Mouse (Mus musculus): ENCODE data around the gene Gm6034. TPM values are rescaled to one million over a fixed set of nuclear protein-coding genes. Genes with fewer than 3 reads are reported as not detected.
"Not testable (repeated sequence)": the region's sequence is repeated elsewhere in the genome, so short reads cannot be mapped to it uniquely, and the experiment has no call there.

Gm6034 gene
- total and polyA plus RNA-seq, 3 experiments: 0.11 TPM; not detected in 2

- TF ChIP-seq RAD21 (IDR thresholded peaks at IDR 0.05; ENCODE audit: low read depth, low read length) (peak; percentile 58), SMC3 (IDR thresholded peaks at IDR 0.05; ENCODE audit: low read depth, low read length) (peak; percentile 71), MXI1 (IDR thresholded peaks at IDR 0.05; ENCODE audit: low read depth, low read length) (0 out of 2 replicates have a peak, but pooled peaks have one; percentile 32), HCFC1 (IDR thresholded peaks at IDR 0.05; ENCODE audit: low read depth, low read length) (0 out of 2 replicates have a peak, but pooled peaks have one; percentile 16), SIN3A (IDR thresholded peaks at IDR 0.05; ENCODE audit: low read length) (peak; percentile 56; the same call in 1 of the 2 replicates), ZC3H11A (IDR thresholded peaks at IDR 0.05; ENCODE audit: low read depth, low read length) (peak; percentile 47; the same call in 1 of the 2 replicates), CTCF (IDR thresholded peaks at IDR 0.05 in 2 of 3, conservative IDR thresholded peaks at IDR 0.05 in 1 of 3; ENCODE audit: control insufficient read depth in 1 of 3, insufficient read depth in 1 of 3, low read depth in 2 of 3, low read length in 3 of 3, poor library complexity in 1 of 3, severe bottlenecking in 1 of 3) (peak; percentile 52 to 55 (median 52))
- H3K36me3 ChIP-seq (ENCODE audit: control insufficient read depth in 1 of 2, insufficient read depth in 2 of 2, low read length in 2 of 2); H3K4me3 ChIP-seq (ENCODE audit: control insufficient read depth in 1 of 2, insufficient read depth in 1 of 2, low read depth in 2 of 2, low read length in 2 of 2); H3K27me3 ChIP-seq (ENCODE audit: control insufficient read depth in 1 of 2, insufficient read depth in 2 of 2, low read length in 2 of 2); H3K27ac ChIP-seq (ENCODE audit: control insufficient read depth, low read depth, low read length); H3K9ac ChIP-seq (ENCODE audit: control insufficient read depth, low read depth, low read length, poor library complexity, severe bottlenecking); H3K9me3 ChIP-seq (replicated peaks; ENCODE audit: insufficient read depth, low read length): not testable (repeated sequence)
- peaks cover 2 to 11% of the 10 kb centered on the region in 2 experiments; a peak in 3 of 4 replicates for H3K4me1 ChIP-seq (ENCODE audit: control insufficient read depth in 1 of 2, insufficient read depth in 2 of 2, low read length in 2 of 2)
- DNase-seq (ENCODE audit: low read depth, low spot score): peak; percentile 81
- peaks cover 10% of the 10 kb centered on the region for H3K79me2 ChIP-seq (ENCODE audit: control insufficient read depth, insufficient read depth, low read length, poor library complexity)
Observed at GRCm38 (mm10) chr17:36035010-36035638, 7.6 kb upstream of the Gm6034 start.

DNA sequence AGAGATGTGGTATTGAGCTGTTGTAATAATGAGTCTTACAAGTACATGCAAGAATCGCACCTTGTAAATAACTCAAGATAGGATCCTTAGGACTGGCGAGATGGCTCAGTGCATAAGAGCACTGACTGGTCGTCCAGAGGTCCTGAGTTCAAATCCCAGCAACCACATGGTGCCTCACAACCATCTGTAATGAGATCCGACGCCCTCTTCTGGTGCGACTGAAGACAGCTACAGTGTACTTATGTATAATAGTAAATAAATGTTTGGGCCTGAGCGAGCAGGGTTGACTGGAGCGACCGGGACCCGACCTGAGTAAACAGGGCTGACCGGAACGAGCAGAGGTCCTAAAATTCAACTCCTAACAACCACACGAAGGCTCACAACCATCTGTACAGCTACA is 6.6 kb upstream of the Gm6034 start:
- peak; percentile 11 for DNase-seq (ENCODE audit: low read depth, low spot score)
- H3K9me3 ChIP-seq (replicated peaks; ENCODE audit: insufficient read depth, low read length); H3K4me1 ChIP-seq (ENCODE audit: control insufficient read depth in 1 of 2, insufficient read depth in 2 of 2, low read length in 2 of 2); H3K27ac ChIP-seq (ENCODE audit: control insufficient read depth, low read depth, low read length); H3K9ac ChIP-seq (ENCODE audit: control insufficient read depth, low read depth, low read length, poor library complexity, severe bottlenecking); H3K4me3 ChIP-seq (ENCODE audit: control insufficient read depth in 1 of 2, insufficient read depth in 1 of 2, low read depth in 2 of 2, low read length in 2 of 2); H3K27me3 ChIP-seq (ENCODE audit: control insufficient read depth in 1 of 2, insufficient read depth in 2 of 2, low read length in 2 of 2); H3K36me3 ChIP-seq (ENCODE audit: control insufficient read depth in 1 of 2, insufficient read depth in 2 of 2, low read length in 2 of 2): not testable (repeated sequence)
- peaks cover 10% of the 10 kb centered on the region for H3K79me2 ChIP-seq (ENCODE audit: control insufficient read depth, insufficient read depth, low read length, poor library complexity)
- peak in 1 of 3 experiments; percentile 13; a peak in 2 of 6 replicates for TF ChIP-seq CTCF (IDR thresholded peaks at IDR 0.05 in 2 of 3, conservative IDR thresholded peaks at IDR 0.05 in 1 of 3; ENCODE audit: control insufficient read depth in 1 of 3, insufficient read depth in 1 of 3, low read depth in 2 of 3, low read length in 3 of 3, poor library complexity in 1 of 3, severe bottlenecking in 1 of 3)

DNA sequence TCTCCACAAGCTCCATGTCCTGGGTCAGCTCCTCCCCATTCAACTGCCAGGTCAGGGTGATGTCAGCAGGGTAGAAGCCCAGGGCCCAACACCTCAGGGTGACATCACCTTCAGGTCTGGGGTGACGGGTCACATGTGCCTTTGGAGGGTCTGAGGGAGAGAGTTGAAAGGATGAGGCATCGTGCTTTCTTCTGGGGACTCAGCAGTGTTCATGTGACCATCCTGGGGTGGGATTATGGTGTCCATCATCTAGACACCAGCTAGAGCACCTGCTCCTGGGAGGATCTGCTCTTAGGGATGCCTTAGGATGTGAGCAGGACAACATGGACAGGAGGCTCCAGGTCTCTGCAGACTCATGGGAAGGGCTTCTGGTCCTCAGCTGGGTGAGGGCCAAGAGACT is 2.2 kb upstream of the Gm6034 start:
- not testable (repeated sequence) for DNase-seq (ENCODE audit: low read depth, low spot score); H3K9ac ChIP-seq (ENCODE audit: control insufficient read depth, low read depth, low read length, poor library complexity, severe bottlenecking); H3K36me3 ChIP-seq (ENCODE audit: control insufficient read depth in 1 of 2, insufficient read depth in 2 of 2, low read length in 2 of 2); H3K27me3 ChIP-seq (ENCODE audit: control insufficient read depth in 1 of 2, insufficient read depth in 2 of 2, low read length in 2 of 2); H3K79me2 ChIP-seq (ENCODE audit: control insufficient read depth, insufficient read depth, low read length, poor library complexity); H3K27ac ChIP-seq (ENCODE audit: control insufficient read depth, low read depth, low read length); H3K4me3 ChIP-seq (ENCODE audit: control insufficient read depth in 1 of 2, insufficient read depth in 1 of 2, low read depth in 2 of 2, low read length in 2 of 2); H3K9me3 ChIP-seq (replicated peaks; ENCODE audit: insufficient read depth, low read length)
- H3K4me1 ChIP-seq (ENCODE audit: control insufficient read depth in 1 of 2, insufficient read depth in 2 of 2, low read length in 2 of 2): peaks cover 0 to 11% of the 10 kb centered on the region in 2 experiments; a peak in 2 of 4 replicates

DNA sequence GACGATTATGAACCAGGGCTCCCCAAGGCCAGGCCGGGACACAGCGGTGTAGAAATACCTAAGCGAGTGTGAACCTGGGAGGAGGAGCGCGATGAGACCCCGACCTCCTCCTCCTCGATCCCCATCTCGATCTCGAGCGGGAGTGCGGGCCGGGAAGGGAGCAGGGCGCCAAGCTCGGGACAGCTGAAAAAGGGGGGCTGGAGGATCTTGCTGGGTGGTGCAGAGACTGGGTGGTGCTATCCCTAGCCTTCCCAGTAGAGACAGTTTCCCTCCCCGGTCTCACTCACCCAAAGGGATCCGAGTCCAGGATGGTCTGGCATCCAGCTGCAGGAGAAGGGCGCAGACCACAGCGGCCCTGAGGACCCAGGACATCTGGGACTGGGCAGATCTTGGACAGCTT is 706 bp upstream of the Gm6034 start:
- peak overlapping the region; percentile 48 for H3K9ac ChIP-seq (ENCODE audit: control insufficient read depth, low read depth, low read length, poor library complexity, severe bottlenecking)
- not testable (repeated sequence) for H3K79me2 ChIP-seq (ENCODE audit: control insufficient read depth, insufficient read depth, low read length, poor library complexity); H3K36me3 ChIP-seq (ENCODE audit: control insufficient read depth in 1 of 2, insufficient read depth in 2 of 2, low read length in 2 of 2); H3K9me3 ChIP-seq (replicated peaks; ENCODE audit: insufficient read depth, low read length); H3K27me3 ChIP-seq (ENCODE audit: control insufficient read depth in 1 of 2, insufficient read depth in 2 of 2, low read length in 2 of 2)
- H3K4me3 ChIP-seq (ENCODE audit: control insufficient read depth in 1 of 2, insufficient read depth in 1 of 2, low read depth in 2 of 2, low read length in 2 of 2): peak overlapping the region; percentile 50 to 57
- H3K4me1 ChIP-seq (ENCODE audit: control insufficient read depth in 1 of 2, insufficient read depth in 2 of 2, low read length in 2 of 2): peaks cover 0 to 11% of the 10 kb centered on the region in 2 experiments; a peak in 2 of 4 replicates
- DNase-seq (ENCODE audit: low read depth, low spot score): peak; percentile 36
- H3K27ac ChIP-seq (ENCODE audit: control insufficient read depth, low read depth, low read length): 0 out of 2 replicates have a peak overlapping the region, but pooled peaks have one; percentile 7
